Mouse (Mus musculus) left cerebral cortex, adult 9 months (tissue): ENCODE results near the gene Amigo3.
A peak's percentile ranks its signal among the peaks of the same experiment; 100 is the strongest.

Source experiments
- DNase-seq, 2 experiments: peaks; one replicate each; pipeline ENCODE4 v3.0.0; 2022; ENCODE audit warnings: low spot score in 2 of 2

Gene Amigo3

GRCm38 (mm10) chr9:108052411-108052810 is 548 bp upstream of the Amigo3 start:
- no peak for DNase-seq

GRCm38 (mm10) chr9:108053665-108054225 is 786 bp downstream of the Amigo3 start:
- no peak for DNase-seq

GRCm38 (mm10) chr9:108054331-108055040 is 1.5 kb downstream of the Amigo3 start:
- no peak for DNase-seq

GRCm38 (mm10) chr9:108055061-108055460 is 2.1 kb downstream of the Amigo3 start:
- DNase-seq: no peak

GRCm38 (mm10) chr9:108055661-108056237 is 2.8 kb downstream of the Amigo3 start:
- DNase-seq: no peak

GRCm38 (mm10) chr9:108056361-108057261 is 3.7 kb downstream of the Amigo3 start:
- no peak for DNase-seq

- no peak for DNase-seq
These were observed 4.3 kb downstream of the Amigo3 start for GRCm38 (mm10) chr9:108057262-108057562.

GRCm38 (mm10) chr9:108058291-108058690 is 5.3 kb downstream of the Amigo3 start:
- DNase-seq: no peak

GRCm38 (mm10) chr9:108062142-108062541 is 9.2 kb downstream of the Amigo3 start:
- DNase-seq: no peak

GRCm38 (mm10) chr9:108063361-108063760 is 10.4 kb downstream of the Amigo3 start:
- DNase-seq: no peak

GRCm38 (mm10) chr9:108065491-108066011 is 12.6 kb downstream of the Amigo3 start:
- DNase-seq: peak in 1 of 2 experiments; percentile 65

GRCm38 (mm10) chr9:108067199-108067598 is 14.2 kb downstream of the Amigo3 start:
- DNase-seq: no peak

- DNase-seq: peak in 1 of 2 experiments; percentile 86
These were observed 14.9 kb downstream of the Amigo3 start for GRCm38 (mm10) chr9:108067900-108068299.

GRCm38 (mm10) chr9:108069007-108069406 is 16.0 kb downstream of the Amigo3 start:
- no peak for DNase-seq

GRCm38 (mm10) chr9:108069529-108069928 is 16.6 kb downstream of the Amigo3 start:
- no peak for DNase-seq

GRCm38 (mm10) chr9:108071801-108072200 is 18.8 kb downstream of the Amigo3 start:
- DNase-seq: no peak

- DNase-seq: no peak
These were observed 19.5 kb downstream of the Amigo3 start for GRCm38 (mm10) chr9:108072481-108072924.

GRCm38 (mm10) chr9:108073141-108073930 is 20.4 kb downstream of the Amigo3 start:
- DNase-seq: no peak

GRCm38 (mm10) chr9:108080168-108080567 is 27.2 kb downstream of the Amigo3 start, which contains the start of gene Mst1:
Gene Mst1, plus strand, starts transcription at chr9:108080436.
- DNase-seq: no peak

- no peak for DNase-seq
These were observed 29.6 kb downstream of the Amigo3 start for GRCm38 (mm10) chr9:108082549-108082948.

- DNase-seq: no peak
These were observed 30.1 kb downstream of the Amigo3 start, which contains the start of gene Rnf123 for GRCm38 (mm10) chr9:108082988-108083431. Gene Rnf123, minus strand, starts transcription at chr9:108083346.
